Mouse (Mus musculus) small intestine, adult 2 months (tissue): ENCODE data around the gene Lrrc8d.

Experiments
- CTCF ChIP-seq: fragments of 200-500 bp; IDR thresholded peaks from 2 replicates; pipeline ENCODE4 v1.5.1; 2012; ENCODE audit warnings: low read depth, mild to moderate bottlenecking, control low read depth, inconsistent platforms, low read length, moderate library complexity, mixed read lengths; ENCODE audit not compliant: insufficient replicate concordance, insufficient read length; ENCODE audit errors: extremely low read depth
- POLR2A ChIP-seq: fragments of 200-500 bp; IDR thresholded peaks from 2 replicates; pipeline ENCODE4 v1.6.1; 2012; ENCODE audit warnings: low read depth, mild to moderate bottlenecking, control low read depth, inconsistent platforms, low read length, moderate library complexity

DNA sequence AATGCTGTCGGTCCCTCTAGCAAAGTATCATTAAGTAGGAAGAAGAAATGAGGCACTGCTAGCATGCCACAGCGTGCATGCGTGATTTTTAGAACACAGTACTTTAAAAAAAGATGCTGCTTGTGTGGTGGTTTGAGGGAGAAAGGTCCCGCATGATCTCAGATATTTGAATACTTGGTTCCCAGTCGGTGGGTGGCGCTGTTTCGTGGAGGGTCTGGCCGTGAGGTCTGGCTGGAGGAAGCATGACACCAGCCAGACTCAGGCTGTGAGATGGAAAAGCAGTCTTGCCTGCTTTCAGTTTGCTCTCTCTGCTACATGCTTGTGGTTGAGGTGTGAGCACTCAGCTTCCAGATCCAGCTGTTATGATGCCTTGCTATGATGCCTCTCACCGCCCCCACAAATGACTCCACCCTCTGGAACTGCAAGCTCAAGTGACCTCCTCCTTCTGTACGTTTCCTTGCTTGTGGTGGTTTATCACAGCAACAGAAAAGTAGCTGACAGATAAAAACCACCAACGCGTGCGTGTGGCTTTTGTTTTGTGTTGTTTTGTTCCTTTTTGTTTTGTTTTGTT lies 140.1 kb downstream of the Lrrc8d start:
- TF ChIP-seq CTCF (no peak), POLR2A (no peak)
